Comparison of ENCODE assay signal across 30 mouse cellular contexts in genomic region chr2:181845709-181846394, GRCm38 (mm10). TPM values are rescaled to one million over a fixed set of nuclear protein-coding genes. Genes with fewer than 3 reads are reported as not detected.
DNase-seq lines count a peak whose midpoint lies in the region; ATAC-seq and TF ChIP-seq lines count a peak whose summit lies in the region.
"Had no signal": no experiment of that assay in that cellular context is flagged by ENCODE, and none has a peak within 500 bp of the region (broad histone marks: within the 10 kb centered on the region; RNA-seq: fewer than 3 reads in every experiment).

No protein-coding gene starts in this region.

- peaks cover 61% of the 10 kb centered on the region for H3K36me3 ChIP-seq in liver, adult 2 months (ENCODE audit: control insufficient read depth, insufficient read depth, low read length)
- peaks cover 38% of the 10 kb centered on the region for H3K36me3 ChIP-seq in intestine, postnatal 0 days (ENCODE audit: control insufficient read depth, insufficient read depth)

- no peak overlapping the region for H3K4me2 ChIP-seq in intestine, postnatal 0 days (replicated peaks; ENCODE audit: low read depth)
- H3K4me2 ChIP-seq: embryonic facial prominence, embryonic 13.5 days; forebrain, embryonic 12.5 days; hindbrain, embryonic 15.5 days; limb, embryonic 15.5 days; liver, embryonic 15.5 days; lung, embryonic 14.5 days; neural tube, embryonic 12.5 days had no signal

- no peaks in the 10 kb centered on the region for H3K27me3 ChIP-seq in liver, adult 2 months (ENCODE audit: control insufficient read depth, insufficient read depth, low read length)
- no peaks in the 10 kb centered on the region for H3K27me3 ChIP-seq in intestine, postnatal 0 days (replicated peaks; ENCODE audit: control insufficient read depth, insufficient read depth, low read length)
- H3K27me3 ChIP-seq: embryonic facial prominence, embryonic 13.5 days; forebrain, embryonic 12.5 days; hindbrain, embryonic 15.5 days; limb, embryonic 15.5 days; liver, embryonic 15.5 days; neural tube, embryonic 12.5 days had no signal

- TF ChIP-seq CTCF in liver, adult 2 months (IDR thresholded peaks at IDR 0.05; ENCODE audit: low read depth, low read length): no peak
- no peak for TF ChIP-seq CTCF in intestine, postnatal 0 days (IDR thresholded peaks at IDR 0.05; ENCODE audit: low read depth)

- H3K4me1 ChIP-seq in liver, adult 2 months (ENCODE audit: control insufficient read depth, insufficient read depth, low read length): no peaks in the 10 kb centered on the region; the same call in 1 of the 2 replicates
- no peaks in the 10 kb centered on the region for H3K4me1 ChIP-seq in intestine, postnatal 0 days (replicated peaks; ENCODE audit: control insufficient read depth, insufficient read depth, low read length)
- H3K4me1 ChIP-seq: embryonic facial prominence, embryonic 13.5 days; forebrain, embryonic 12.5 days; hindbrain, embryonic 10.5 days; hindbrain, embryonic 15.5 days; limb, embryonic 15.5 days; liver, embryonic 15.5 days; midbrain, embryonic 10.5 days; neural tube, embryonic 12.5 days had no signal

- ATAC-seq in intestine, postnatal 0 days: peak; percentile 82
- ATAC-seq in activated CD4-positive, CD25-positive, alpha-beta regulatory T cell, adult 4 months: no peak
- ATAC-seq: forebrain, postnatal 0 days; inflammation-experienced regulatory T-cells, adult 6 months; midbrain, embryonic 16.5 days had no signal

- TF ChIP-seq POLR2A in liver, adult 2 months (IDR thresholded peaks at IDR 0.05; ENCODE audit: extremely low read depth, insufficient read depth, low read length): no peak

- H3K79me2 ChIP-seq in liver, adult 2 months (ENCODE audit: control insufficient read depth, insufficient read depth, low read length): no peaks in the 10 kb centered on the region; the same call in 1 of the 2 replicates

- no peaks in the 10 kb centered on the region for H3K9me3 ChIP-seq in intestine, postnatal 0 days (ENCODE audit: control insufficient read depth)
- H3K9me3 ChIP-seq: embryonic facial prominence, embryonic 13.5 days; forebrain, embryonic 12.5 days; hindbrain, embryonic 10.5 days; hindbrain, embryonic 15.5 days; limb, embryonic 10.5 days; limb, embryonic 15.5 days; liver, embryonic 15.5 days; midbrain, embryonic 10.5 days; neural tube, embryonic 12.5 days had no signal

- peak; percentile 37 for DNase-seq in liver, adult 2 months (ENCODE audit: extremely low read depth, low read depth, low spot score)
- DNase-seq in liver: no peak
- DNase-seq in adrenal gland, postnatal 14 days: peak; percentile 4
- DNase-seq in adrenal gland, postnatal 25 days: peak; percentile 13
- DNase-seq: B cell, adult 2 months; cerebellum, adult 11-12 months; cerebellum, postnatal 10 days; forebrain, postnatal 0 days; heart, postnatal 14 days; kidney, adult 8-10 months; kidney, postnatal 4 days; lung, embryonic 14.5 days; right cerebral cortex, adult 18-20 months; spleen, adult 18-20 months had no signal

- 84% methylated on average over 5 of the region's 5 CpGs for WGBS in liver, adult 2 months
- WGBS in intestine, postnatal 0 days: 47% methylated on average over 5 of the region's 5 CpGs

- H3K4me3 ChIP-seq in liver, adult 2 months (ENCODE audit: insufficient read depth, low read depth, low read length): no peak overlapping the region
- no peak overlapping the region for H3K4me3 ChIP-seq in intestine, postnatal 0 days (ENCODE audit: low read depth, low read length)
- H3K4me3 ChIP-seq: embryonic facial prominence, embryonic 13.5 days; erythroblast, embryonic 14.5 days; forebrain, embryonic 12.5 days; hindbrain, embryonic 10.5 days; hindbrain, embryonic 15.5 days; limb, embryonic 10.5 days; limb, embryonic 15.5 days; liver, embryonic 15.5 days; midbrain, embryonic 10.5 days; myocyte; neural tube, embryonic 12.5 days had no signal

- no peak overlapping the region for H3K9ac ChIP-seq in liver, adult 2 months (ENCODE audit: low read depth, low read length)
- H3K9ac ChIP-seq in intestine, postnatal 0 days (ENCODE audit: low read depth, low read length): no peak overlapping the region
- H3K9ac ChIP-seq: embryonic facial prominence, embryonic 13.5 days; forebrain, embryonic 12.5 days; forebrain, postnatal 0 days; hindbrain, embryonic 15.5 days; limb, embryonic 15.5 days; liver, embryonic 15.5 days; lung, embryonic 14.5 days; neural tube, embryonic 12.5 days had no signal

- H3K27ac ChIP-seq in liver, adult 2 months (replicated peaks; ENCODE audit: insufficient read depth, low read depth, low read length): no peak overlapping the region
- no peak overlapping the region for H3K27ac ChIP-seq in intestine, postnatal 0 days (ENCODE audit: low read depth, low read length)
- H3K27ac ChIP-seq: embryonic facial prominence, embryonic 13.5 days; forebrain, embryonic 12.5 days; hindbrain, embryonic 10.5 days; hindbrain, embryonic 15.5 days; kidney, postnatal 0 days; limb, embryonic 10.5 days; limb, embryonic 15.5 days; liver, embryonic 15.5 days; midbrain, embryonic 10.5 days; neural tube, embryonic 12.5 days had no signal

RNA-seq across cellular contexts. Expression of gene Pcmtd2, which starts 8.2 kb away (rescaled TPM):
- total RNA-seq in liver, adult 2 months (2014; rRNA removed): 39.2 and 39.5 TPM in 2 replicates
- 17.1 and 19.4 TPM in 2 replicates for polyA plus RNA-seq in liver, adult 2 months (2012; rRNA removed)
- total RNA-seq in adrenal gland, postnatal 14 days (2021): 47.6 and 52.4 TPM in 2 replicates
- total RNA-seq in adrenal gland, postnatal 25 days (2021): 57.3 and 90.5 TPM in 2 replicates
- polyA plus RNA-seq in intestine, postnatal 0 days (2015; fragmentation: Nextera tagmentation; extraction: Ambion mirVana): 19.0 and 22.8 TPM in 2 replicates
- 10 to 100 TPM; 41.1 to 47.7 TPM for polyA plus RNA-seq in activated CD4-positive, CD25-positive, alpha-beta regulatory T cell, adult 4 months (2017; shearing (Covaris generic))

RNA-seq across cellular contexts. Expression of gene Polr3k, which starts 18.3 kb away (rescaled TPM):
- total RNA-seq in liver, adult 2 months (2014; rRNA removed): 11.7 and 14.0 TPM in 2 replicates
- polyA plus RNA-seq in liver, adult 2 months (2012; rRNA removed): 2.9 and 3.8 TPM in 2 replicates
- total RNA-seq in adrenal gland, postnatal 14 days (2021): 12.7 and 18.2 TPM in 2 replicates
- 16.0 and 19.8 TPM in 2 replicates for total RNA-seq in adrenal gland, postnatal 25 days (2021)
- polyA plus RNA-seq in intestine, postnatal 0 days (2015; fragmentation: Nextera tagmentation; extraction: Ambion mirVana): 38.2 and 45.5 TPM in 2 replicates
- 10 to 100 TPM; 61.8 to 80.2 TPM for polyA plus RNA-seq in activated CD4-positive, CD25-positive, alpha-beta regulatory T cell, adult 4 months (2017; shearing (Covaris generic))
